Mouse (Mus musculus): ENCODE results near the gene Rgs8.

Gene Rgs8

GRCm38 (mm10) chr1:153704996-153705395 is 52.2 kb downstream of the Rgs8 start:
- no peak for DNase-seq (ENCODE audit: low read depth)

- DNase-seq (ENCODE audit: low read depth) = no peak
These were observed 55.8 kb downstream of the Rgs8 start for GRCm38 (mm10) chr1:153708626-153709025.

- peak; percentile 48 for DNase-seq (ENCODE audit: low read depth)
These were observed 56.6 kb downstream of the Rgs8 start for GRCm38 (mm10) chr1:153709451-153709850.

GRCm38 (mm10) chr1:153711544-153712262 is 58.9 kb downstream of the Rgs8 start:
- DNase-seq (ENCODE audit: low read depth) = no peak

- no peak for DNase-seq (ENCODE audit: low read depth)
These were observed 59.8 kb downstream of the Rgs8 start for GRCm38 (mm10) chr1:153712633-153713032.

GRCm38 (mm10) chr1:153717990-153718389 is 65.2 kb downstream of the Rgs8 start:
- no peak for DNase-seq (ENCODE audit: low read depth)

- no peak for DNase-seq (ENCODE audit: low read depth)
These were observed 68.1 kb downstream of the Rgs8 start for GRCm38 (mm10) chr1:153720935-153721334.

- DNase-seq (ENCODE audit: low read depth) = no peak
These were observed 68.9 kb downstream of the Rgs8 start for GRCm38 (mm10) chr1:153721565-153722310.

GRCm38 (mm10) chr1:153723426-153723825 is 70.6 kb downstream of the Rgs8 start:
- DNase-seq (ENCODE audit: low read depth) = no peak

- DNase-seq (ENCODE audit: low read depth) = no peak
These were observed 73.8 kb downstream of the Rgs8 start for GRCm38 (mm10) chr1:153726636-153727035.

- DNase-seq (ENCODE audit: low read depth) = no peak
These were observed 77.0 kb downstream of the Rgs8 start for GRCm38 (mm10) chr1:153729806-153730205.

- DNase-seq (ENCODE audit: low read depth) = no peak
These were observed 77.8 kb downstream of the Rgs8 start for GRCm38 (mm10) chr1:153730671-153731070.

- no peak for DNase-seq (ENCODE audit: low read depth)
These were observed 80.4 kb downstream of the Rgs8 start for GRCm38 (mm10) chr1:153733181-153733580.

- DNase-seq (ENCODE audit: low read depth) = no peak
These were observed 82.0 kb downstream of the Rgs8 start for GRCm38 (mm10) chr1:153734866-153735265.

- no peak for DNase-seq (ENCODE audit: low read depth)
These were observed 83.3 kb downstream of the Rgs8 start for GRCm38 (mm10) chr1:153736096-153736495.

GRCm38 (mm10) chr1:153737101-153738085 is 84.6 kb downstream of the Rgs8 start:
- DNase-seq (ENCODE audit: low read depth) = no peak

- DNase-seq (ENCODE audit: low read depth) = no peak
These were observed 86.7 kb downstream of the Rgs8 start for GRCm38 (mm10) chr1:153739437-153740015.

GRCm38 (mm10) chr1:153740145-153740544 is 87.3 kb downstream of the Rgs8 start, which contains the start of gene Rgs16:
Gene Rgs16, plus strand, starts transcription at chr1:153740349.
- no peak for DNase-seq (ENCODE audit: low read depth)

- DNase-seq (ENCODE audit: low read depth) = no peak
These were observed 88.1 kb downstream of the Rgs8 start for GRCm38 (mm10) chr1:153740775-153741400.

GRCm38 (mm10) chr1:153741551-153742316 is 88.9 kb downstream of the Rgs8 start:
- DNase-seq (ENCODE audit: low read depth) = no peak
